Mouse (Mus musculus): ENCODE measurements around the gene Acox2. TPM values are rescaled to one million over a fixed set of nuclear protein-coding genes. Genes with fewer than 3 reads are reported as not detected.

Acox2 gene
- polyA plus RNA-seq, 1 experiment from 2014 or later, result 0.88 TPM

DNA sequence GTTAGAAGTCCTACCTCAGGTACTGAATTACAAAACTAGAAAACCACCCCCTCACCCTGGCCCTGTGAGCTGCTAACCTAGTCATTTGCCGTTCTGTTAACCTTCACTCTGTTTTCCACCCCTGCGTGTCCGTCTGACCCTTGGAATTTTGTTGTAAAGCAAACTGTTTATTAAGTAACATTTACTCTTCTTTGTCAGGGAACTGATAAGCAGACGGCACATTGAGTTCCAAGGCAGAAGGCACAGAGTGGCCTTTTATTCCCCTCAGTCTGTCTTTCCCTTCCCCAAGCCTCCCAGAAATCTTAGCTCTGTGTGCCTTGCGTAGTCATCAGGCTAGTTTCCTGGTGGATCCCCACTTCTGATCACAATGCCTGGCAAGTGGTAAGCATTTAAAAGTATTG is 14.9 kb downstream of the Acox2 start:
- no peak for ATAC-seq

DNA sequence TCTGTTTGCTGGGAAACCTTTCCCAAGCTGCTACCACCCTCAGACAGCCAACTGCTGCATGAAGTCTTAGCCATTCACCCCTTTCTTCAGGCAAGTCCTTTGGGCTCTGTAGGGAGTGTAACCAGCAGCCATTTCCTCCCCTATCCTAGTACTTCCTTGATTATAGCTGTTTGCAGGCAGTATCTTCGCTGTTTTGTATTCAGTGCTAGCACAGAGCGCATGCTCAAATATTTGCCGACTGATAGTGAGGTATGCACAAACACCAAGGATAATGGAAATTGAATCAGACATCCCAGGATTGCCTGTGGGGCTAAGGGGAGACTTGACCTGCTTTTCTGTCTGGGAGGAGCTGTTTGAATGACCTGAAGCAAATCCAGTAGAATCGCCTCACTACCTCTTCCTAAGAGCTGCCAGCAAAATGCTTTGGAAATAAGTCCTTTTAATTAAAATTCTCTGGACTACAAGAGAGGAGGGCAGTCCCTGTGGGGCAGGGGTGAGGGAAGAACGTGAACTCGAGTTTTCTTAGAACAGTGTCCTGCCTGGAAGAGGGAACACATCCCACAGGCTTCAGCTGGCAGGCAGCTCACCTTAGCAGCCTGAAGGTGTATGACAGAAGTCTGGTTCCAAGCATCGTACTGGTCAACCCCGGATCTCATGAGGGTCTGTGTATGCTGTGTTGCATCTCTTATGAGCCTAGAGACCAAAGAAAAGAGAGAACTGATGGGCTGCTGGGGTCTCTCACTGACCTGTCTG is 15.8 kb downstream of the Acox2 start:
- 58% methylated on average over 8 of the region's 8 CpGs for WGBS
- H3K4me1 ChIP-seq (replicated peaks), result 0 out of 2 replicates have a peak, but pooled peaks cover 3% of the 10 kb centered on the region
- H3K4me2 ChIP-seq (replicated peaks), result no peak overlapping the region
- no peaks in the 10 kb centered on the region for H3K9me3 ChIP-seq
- no peak overlapping the region for H3K9ac ChIP-seq
- H3K27me3 ChIP-seq (replicated peaks), result no peaks in the 10 kb centered on the region
- H3K4me3 ChIP-seq (replicated peaks), result no peak overlapping the region
- peak; percentile 48 for ATAC-seq
- H3K27ac ChIP-seq, result no peak overlapping the region
- H3K36me3 ChIP-seq, result no peaks in the 10 kb centered on the region

More for the DNA sequence above, 14.9 kb downstream of the Acox2 start:
- Histone ChIP-seq H3K9me3 (no peaks in the 10 kb centered on the region), H3K4me2 (replicated peaks) (no peak overlapping the region), H3K27me3 (replicated peaks) (no peaks in the 10 kb centered on the region), H3K4me1 (replicated peaks) (0 out of 2 replicates have a peak, but pooled peaks cover 3% of the 10 kb centered on the region), H3K36me3 (no peaks in the 10 kb centered on the region), H3K9ac (no peak overlapping the region), H3K4me3 (replicated peaks) (no peak overlapping the region), H3K27ac (no peak overlapping the region)
- 43% methylated on average over 5 of the region's 5 CpGs for WGBS

- no peaks in the 10 kb centered on the region for H3K36me3 ChIP-seq
- no peaks in the 10 kb centered on the region for H3K9me3 ChIP-seq
- no peak overlapping the region for H3K27ac ChIP-seq
- H3K4me3 ChIP-seq (replicated peaks), result no peak overlapping the region
- WGBS, result 61% methylated on average over 5 of the region's 5 CpGs
- H3K4me1 ChIP-seq (replicated peaks), result 0 out of 2 replicates have a peak, but pooled peaks cover 3% of the 10 kb centered on the region
- H3K4me2 ChIP-seq (replicated peaks), result no peak overlapping the region
- no peak overlapping the region for H3K9ac ChIP-seq
- ATAC-seq, result peak; percentile 73
- H3K27me3 ChIP-seq (replicated peaks), result no peaks in the 10 kb centered on the region
Measured at GRCm38 (mm10) chr14:8242388-8242920, 16.7 kb downstream of the Acox2 start.

DNA sequence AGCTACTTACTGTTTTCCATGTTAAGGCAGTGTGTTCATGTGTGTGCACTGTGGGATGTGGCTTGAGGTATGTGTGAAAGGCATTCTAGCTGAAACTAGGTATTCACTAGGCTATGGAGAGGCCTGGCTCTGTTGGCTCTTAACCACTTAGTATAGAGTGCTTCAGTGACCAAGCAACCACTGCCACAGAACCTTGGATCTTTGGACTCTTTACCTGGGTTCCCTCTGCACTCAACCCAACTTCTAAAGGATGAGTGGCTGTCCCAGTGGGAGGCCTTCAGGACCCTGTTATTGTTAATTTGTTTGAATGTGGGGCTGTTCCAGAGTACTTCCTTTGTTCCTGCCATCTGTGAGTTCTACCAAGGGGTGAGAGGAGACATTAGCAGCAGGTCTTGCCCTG is 17.3 kb downstream of the Acox2 start:
- H3K9me3 ChIP-seq, result no peaks in the 10 kb centered on the region
- H3K27me3 ChIP-seq (replicated peaks), result no peaks in the 10 kb centered on the region
- no peaks in the 10 kb centered on the region for H3K36me3 ChIP-seq
- H3K9ac ChIP-seq, result no peak overlapping the region
- no peak overlapping the region for H3K27ac ChIP-seq
- no peak for ATAC-seq
- H3K4me2 ChIP-seq (replicated peaks), result no peak overlapping the region
- 0 out of 2 replicates have a peak, but pooled peaks cover 3% of the 10 kb centered on the region for H3K4me1 ChIP-seq (replicated peaks)
- no peak overlapping the region for H3K4me3 ChIP-seq (replicated peaks)

DNA sequence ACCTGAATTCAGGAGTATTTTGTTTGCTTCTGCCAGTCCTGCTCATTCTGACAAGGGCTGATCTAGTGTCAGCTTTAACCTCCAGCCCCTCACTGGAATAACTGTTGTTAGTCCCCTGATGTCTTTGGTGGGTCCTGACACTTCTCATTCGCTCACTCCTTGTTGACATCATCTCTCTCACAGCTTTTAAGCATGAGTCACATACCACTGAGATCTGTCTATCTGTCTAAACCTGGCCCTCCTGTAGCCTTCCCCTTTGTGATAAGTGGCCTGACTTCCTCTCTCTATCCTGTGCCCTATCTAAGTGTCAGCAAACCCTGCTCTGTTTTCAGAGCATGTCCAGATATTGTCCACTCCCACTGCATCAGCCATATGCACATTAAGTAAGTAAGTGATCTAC is 25.9 kb downstream of the Acox2 start:
- WGBS, result 56% methylated on average over 1 of the region's 1 CpGs
- no peaks in the 10 kb centered on the region for H3K4me1 ChIP-seq (replicated peaks)

GRCm38 (mm10) chr14:8232155-8232910 is 26.8 kb downstream of the Acox2 start:
- WGBS, result 85% methylated on average over 6 of the region's 6 CpGs
- Histone ChIP-seq H3K4me3 (replicated peaks) (no peak overlapping the region), H3K9me3 (no peaks in the 10 kb centered on the region), H3K9ac (no peak overlapping the region), H3K4me1 (replicated peaks) (no peaks in the 10 kb centered on the region), H3K4me2 (replicated peaks) (no peak overlapping the region), H3K36me3 (no peaks in the 10 kb centered on the region), H3K27ac (no peak overlapping the region), H3K27me3 (replicated peaks) (no peaks in the 10 kb centered on the region)
- no peak for ATAC-seq

More for the DNA sequence above, 25.9 kb downstream of the Acox2 start:
- Histone ChIP-seq H3K27me3 (replicated peaks) (no peaks in the 10 kb centered on the region), H3K4me3 (replicated peaks) (no peak overlapping the region), H3K4me2 (replicated peaks) (no peak overlapping the region), H3K27ac (no peak overlapping the region), H3K9ac (no peak overlapping the region), H3K36me3 (no peaks in the 10 kb centered on the region), H3K9me3 (no peaks in the 10 kb centered on the region)
- no peak for ATAC-seq

- Histone ChIP-seq H3K4me3 (replicated peaks) (no peak overlapping the region), H3K27ac (no peak overlapping the region), H3K4me2 (replicated peaks) (no peak overlapping the region), H3K4me1 (replicated peaks) (no peaks in the 10 kb centered on the region), H3K36me3 (no peaks in the 10 kb centered on the region), H3K9me3 (no peaks in the 10 kb centered on the region), H3K27me3 (replicated peaks) (no peaks in the 10 kb centered on the region), H3K9ac (no peak overlapping the region)
- ATAC-seq, result no peak
- whole genome bisulfite sequencing, result 88% methylated on average over 9 of the region's 9 CpGs
Measured at GRCm38 (mm10) chr14:8229367-8230019, 29.7 kb downstream of the Acox2 start.

DNA sequence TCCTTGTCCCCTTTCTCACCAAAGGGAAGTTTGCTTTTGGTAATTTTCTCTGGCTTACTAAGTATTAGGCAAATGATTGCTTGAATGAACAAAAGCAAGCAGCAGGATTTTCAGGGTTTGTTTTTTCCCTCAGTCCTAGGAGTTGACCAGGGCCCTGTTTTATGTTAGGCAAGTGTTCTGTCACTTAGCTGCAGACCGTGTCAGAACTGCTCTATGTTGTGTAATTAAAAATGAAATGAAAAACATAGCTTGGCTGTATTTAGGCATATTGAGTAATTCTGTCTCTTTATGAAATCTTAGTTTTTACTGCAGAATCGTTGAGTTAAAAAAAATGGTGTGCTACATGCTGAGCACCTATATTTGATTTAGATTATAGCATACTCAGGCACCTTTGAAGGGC is 34.3 kb downstream of the Acox2 start:
- Histone ChIP-seq H3K27me3 (replicated peaks) (no peaks in the 10 kb centered on the region), H3K4me1 (replicated peaks) (no peaks in the 10 kb centered on the region), H3K4me3 (replicated peaks) (no peak overlapping the region), H3K9me3 (no peaks in the 10 kb centered on the region), H3K9ac (no peak overlapping the region), H3K27ac (no peak overlapping the region), H3K4me2 (replicated peaks) (no peak overlapping the region), H3K36me3 (no peaks in the 10 kb centered on the region; the same call in 1 of the 2 replicates)
- 65% methylated on average over 2 of the region's 2 CpGs for WGBS
- no peak for ATAC-seq

DNA sequence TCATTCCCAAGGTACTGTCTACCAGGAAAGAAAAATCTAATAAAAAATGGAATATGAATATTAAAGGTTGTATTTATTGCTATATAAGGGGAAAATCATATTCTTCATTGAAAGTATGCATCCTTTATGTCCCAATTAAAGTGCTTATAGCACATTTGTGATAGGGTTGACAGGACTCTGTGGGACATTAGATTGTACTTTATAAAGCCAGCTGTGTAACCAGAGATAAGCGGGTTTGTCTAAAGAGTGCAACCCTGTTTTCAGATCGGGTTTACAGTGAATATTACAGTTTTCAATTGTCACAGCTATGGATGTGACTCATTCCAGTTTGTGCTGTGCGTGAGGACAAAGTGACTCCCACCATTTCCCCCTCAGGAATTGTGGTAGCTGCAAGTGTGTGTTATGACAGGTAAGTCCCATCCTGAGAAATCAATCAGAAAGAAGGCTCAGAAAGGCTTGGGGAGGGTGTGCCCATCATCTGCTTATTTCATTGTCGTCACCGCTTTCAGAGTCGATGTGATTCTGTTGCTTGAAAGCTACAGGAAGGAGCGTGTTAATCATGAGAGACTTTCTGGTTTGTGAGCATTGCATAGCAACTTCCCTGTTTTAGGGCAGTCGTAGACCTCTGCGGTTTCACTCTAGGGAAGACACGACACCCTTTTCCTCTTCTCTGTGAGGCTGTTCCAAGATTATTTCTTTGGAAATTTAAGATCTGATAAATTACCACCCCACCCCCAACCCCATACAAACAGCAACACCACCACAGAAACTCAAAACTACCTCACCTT is 35.5 kb downstream of the Acox2 start:
- H3K27ac ChIP-seq, result no peak overlapping the region
- no peaks in the 10 kb centered on the region; the same call in 1 of the 2 replicates for H3K36me3 ChIP-seq
- no peaks in the 10 kb centered on the region for H3K27me3 ChIP-seq (replicated peaks)
- 85% methylated on average over 10 of the region's 10 CpGs for WGBS
- H3K9ac ChIP-seq, result no peak overlapping the region
- H3K4me3 ChIP-seq (replicated peaks), result no peak overlapping the region
- H3K9me3 ChIP-seq, result no peaks in the 10 kb centered on the region
- no peak overlapping the region for H3K4me2 ChIP-seq (replicated peaks)
- no peaks in the 10 kb centered on the region for H3K4me1 ChIP-seq (replicated peaks)
- no peak for ATAC-seq

DNA sequence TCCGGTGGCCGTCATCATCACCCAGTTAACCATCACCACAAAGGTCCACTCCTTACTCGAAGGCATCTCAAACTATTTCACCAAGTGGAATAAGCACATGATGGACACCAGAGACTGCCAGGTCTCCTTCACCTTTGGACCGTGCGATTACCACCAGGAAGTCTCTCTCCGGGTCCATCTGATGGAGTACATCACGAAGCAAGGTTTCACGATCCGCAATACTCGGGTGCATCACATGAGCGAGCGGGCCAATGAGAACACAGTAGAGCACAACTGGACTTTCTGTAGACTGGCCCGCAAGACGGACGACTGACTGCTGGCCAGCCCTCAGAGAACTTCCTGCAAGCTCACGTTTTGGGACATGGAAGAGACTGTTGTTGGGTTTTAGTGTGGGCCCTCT is 36.6 kb downstream of the Acox2 start:
- Histone ChIP-seq H3K27ac (no peak overlapping the region), H3K9ac (no peak overlapping the region), H3K4me3 (replicated peaks) (no peak overlapping the region), H3K36me3 (no peaks in the 10 kb centered on the region; the same call in 1 of the 2 replicates), H3K4me2 (replicated peaks) (no peak overlapping the region), H3K9me3 (no peaks in the 10 kb centered on the region), H3K27me3 (replicated peaks) (no peaks in the 10 kb centered on the region), H3K4me1 (replicated peaks) (no peaks in the 10 kb centered on the region)
- WGBS, result 95% methylated on average over 16 of the region's 16 CpGs
- no peak for ATAC-seq

DNA sequence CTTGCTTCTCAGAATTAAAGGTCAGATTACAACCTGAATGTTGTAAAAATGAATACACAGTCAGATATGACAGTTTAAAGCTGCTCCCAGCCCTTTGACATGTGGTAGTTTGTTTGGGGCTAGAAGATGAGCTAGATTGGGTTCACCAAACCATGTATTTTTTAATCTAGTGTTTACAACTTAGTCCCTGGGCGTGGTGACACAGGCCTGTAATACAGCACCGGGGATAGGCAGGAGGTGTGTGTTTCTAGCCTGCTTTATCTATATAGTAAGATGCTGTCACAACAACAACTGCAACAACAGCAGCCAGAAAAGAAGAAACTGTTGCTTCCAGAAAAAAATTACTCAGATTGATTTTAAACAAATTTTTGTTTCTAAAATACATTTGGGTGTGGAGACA is 38.2 kb downstream of the Acox2 start:
- no peaks in the 10 kb centered on the region for H3K27me3 ChIP-seq (replicated peaks)
- H3K4me2 ChIP-seq (replicated peaks), result no peak overlapping the region
- no peak overlapping the region for H3K4me3 ChIP-seq (replicated peaks)
- no peak for ATAC-seq
- H3K9ac ChIP-seq, result no peak overlapping the region
- no peaks in the 10 kb centered on the region; the same call in 1 of the 2 replicates for H3K36me3 ChIP-seq
- H3K4me1 ChIP-seq (replicated peaks), result 0 out of 2 replicates have a peak, but pooled peaks cover under 1% of the 10 kb centered on the region
- 91% methylated on average over 2 of the region's 2 CpGs for WGBS
- no peak overlapping the region for H3K27ac ChIP-seq
- no peaks in the 10 kb centered on the region for H3K9me3 ChIP-seq

All from intestine, embryonic 15.5 days (tissue).